Mouse (Mus musculus): ENCODE measurements around the gene Hnrnpm. TPM values are rescaled to one million over a fixed set of nuclear protein-coding genes. Genes with fewer than 3 reads are reported as not detected.
"Not testable (repeated sequence)": the region's sequence is repeated elsewhere in the genome, so short reads cannot be mapped to it uniquely, and the experiment has no call there.

Hnrnpm gene
- polyA plus RNA-seq (2012; rRNA removed): 260 and 317 TPM in 2 replicates
- polyA plus RNA-seq (2014; fragmentation: Nextera tagmentation; extraction: Ambion mirVana): 287 and 310 TPM in 2 replicates

- Histone ChIP-seq H3K4me3 (replicated peaks; ENCODE audit: low read length) (peak within 1 kb of the TSS; percentile 92), H3K9ac (ENCODE audit: low read depth, low read length, severe bottlenecking) (peak within 1 kb of the TSS; percentile 99; the same call in 1 of the 2 replicates), H3K4me1 (ENCODE audit: control insufficient read depth, insufficient read depth, low read length) (peaks cover 22% of the 10 kb centered on the region), H3K4me2 (replicated peaks; ENCODE audit: low read depth, low read length, severe bottlenecking) (peak within 1 kb of the TSS; percentile 86), H3K27ac (replicated peaks; ENCODE audit: low read depth, low read length) (no peak within 1 kb of the TSS), H3K36me3 (ENCODE audit: control insufficient read depth, insufficient read depth, low read length) (peaks cover 16% of the 10 kb centered on the region; the same call in 1 of the 2 replicates), H3K9me3 (ENCODE audit: control insufficient read depth, low read length) (no peaks in the 10 kb centered on the region), H3K27me3 (ENCODE audit: control insufficient read depth, insufficient read depth, low read length) (no peaks in the 10 kb centered on the region)
- no peak for TF ChIP-seq POLR2A (IDR thresholded peaks at IDR 0.05; ENCODE audit: borderline replicate concordance, extremely low read depth, insufficient read depth, insufficient read length)
- WGBS: 94% methylated on average over 1 of the region's 1 CpGs
- DNase-seq (ENCODE audit: low spot score) (no peak), ATAC-seq (ENCODE audit: low FRiP score, low read depth) (no peak)
Observed at GRCm38 (mm10) chr17:33686760-33687159, at the start of gene Hnrnpm. Hnrnpm (minus strand) TSS chr17:33686860.

GRCm38 (mm10) chr17:33733526-33733925 is 46.9 kb upstream of the Hnrnpm start:
- not testable (repeated sequence) for H3K36me3 ChIP-seq (ENCODE audit: control insufficient read depth, insufficient read depth, low read length); H3K4me2 ChIP-seq (replicated peaks; ENCODE audit: low read depth, low read length, severe bottlenecking); H3K27ac ChIP-seq (replicated peaks; ENCODE audit: low read depth, low read length); ATAC-seq (ENCODE audit: low FRiP score, low read depth); H3K4me1 ChIP-seq (ENCODE audit: control insufficient read depth, insufficient read depth, low read length); H3K9ac ChIP-seq (ENCODE audit: low read depth, low read length, severe bottlenecking); H3K4me3 ChIP-seq (replicated peaks; ENCODE audit: low read length); H3K9me3 ChIP-seq (ENCODE audit: control insufficient read depth, low read length); H3K27me3 ChIP-seq (ENCODE audit: control insufficient read depth, insufficient read depth, low read length); DNase-seq (ENCODE audit: low spot score)
- WGBS: 76% methylated on average over 10 of the region's 10 CpGs

GRCm38 (mm10) chr17:33732556-33733083 is 46.0 kb upstream of the Hnrnpm start:
- not testable (repeated sequence) for H3K4me3 ChIP-seq (replicated peaks; ENCODE audit: low read length); H3K27me3 ChIP-seq (ENCODE audit: control insufficient read depth, insufficient read depth, low read length); H3K9me3 ChIP-seq (ENCODE audit: control insufficient read depth, low read length); ATAC-seq (ENCODE audit: low FRiP score, low read depth); H3K27ac ChIP-seq (replicated peaks; ENCODE audit: low read depth, low read length); H3K4me2 ChIP-seq (replicated peaks; ENCODE audit: low read depth, low read length, severe bottlenecking); H3K4me1 ChIP-seq (ENCODE audit: control insufficient read depth, insufficient read depth, low read length); H3K36me3 ChIP-seq (ENCODE audit: control insufficient read depth, insufficient read depth, low read length); H3K9ac ChIP-seq (ENCODE audit: low read depth, low read length, severe bottlenecking); DNase-seq (ENCODE audit: low spot score)
- 75% methylated on average over 9 of the region's 9 CpGs for WGBS

- TF ChIP-seq POLR2A (IDR thresholded peaks at IDR 0.05; ENCODE audit: borderline replicate concordance, extremely low read depth, insufficient read depth, insufficient read length): no peak
- Histone ChIP-seq H3K9me3 (ENCODE audit: control insufficient read depth, low read length) (no peaks in the 10 kb centered on the region), H3K9ac (ENCODE audit: low read depth, low read length, severe bottlenecking) (no peak overlapping the region), H3K4me3 (replicated peaks; ENCODE audit: low read length) (no peak overlapping the region), H3K27me3 (ENCODE audit: control insufficient read depth, insufficient read depth, low read length) (no peaks in the 10 kb centered on the region), H3K36me3 (ENCODE audit: control insufficient read depth, insufficient read depth, low read length) (no peaks in the 10 kb centered on the region), H3K27ac (replicated peaks; ENCODE audit: low read depth, low read length) (no peak overlapping the region), H3K4me1 (ENCODE audit: control insufficient read depth, insufficient read depth, low read length) (no peaks in the 10 kb centered on the region), H3K4me2 (replicated peaks; ENCODE audit: low read depth, low read length, severe bottlenecking) (no peak overlapping the region)
- ATAC-seq (ENCODE audit: low FRiP score, low read depth) (no peak), DNase-seq (ENCODE audit: low spot score) (no peak)
- 66% methylated on average over 2 of the region's 2 CpGs for whole genome bisulfite sequencing
Observed at GRCm38 (mm10) chr17:33729215-33729614, 42.6 kb upstream of the Hnrnpm start.

GRCm38 (mm10) chr17:33728396-33728795 is 41.7 kb upstream of the Hnrnpm start:
- DNase-seq (ENCODE audit: low spot score): no peak
- no peak for TF ChIP-seq POLR2A (IDR thresholded peaks at IDR 0.05; ENCODE audit: borderline replicate concordance, extremely low read depth, insufficient read depth, insufficient read length)
- WGBS: 63% methylated on average over 2 of the region's 2 CpGs
- Histone ChIP-seq H3K9ac (ENCODE audit: low read depth, low read length, severe bottlenecking) (no peak overlapping the region), H3K9me3 (ENCODE audit: control insufficient read depth, low read length) (no peaks in the 10 kb centered on the region), H3K4me3 (replicated peaks; ENCODE audit: low read length) (no peak overlapping the region), H3K27ac (replicated peaks; ENCODE audit: low read depth, low read length) (no peak overlapping the region), H3K27me3 (ENCODE audit: control insufficient read depth, insufficient read depth, low read length) (no peaks in the 10 kb centered on the region), H3K4me2 (replicated peaks; ENCODE audit: low read depth, low read length, severe bottlenecking) (no peak overlapping the region), H3K36me3 (ENCODE audit: control insufficient read depth, insufficient read depth, low read length) (no peaks in the 10 kb centered on the region), H3K4me1 (ENCODE audit: control insufficient read depth, insufficient read depth, low read length) (no peaks in the 10 kb centered on the region)
- no peak for ATAC-seq (ENCODE audit: low FRiP score, low read depth)
